Mouse (Mus musculus) neural tube, embryonic 11.5 days (tissue): ENCODE results near the gene C1qtnf2. TPM values are rescaled to one million over a fixed set of nuclear protein-coding genes. Genes with fewer than 3 reads are reported as not detected.

ENCODE experiments used
- ATAC-seq: fragments of 200-750 bp; cut with Nextera tagmentation; 2 replicates; pipeline ENCODE4 v1.8.0; 2017; ENCODE audit warnings: moderate number of reproducible peaks, mild to moderate bottlenecking, moderate TSS enrichment, moderate library complexity; ENCODE audit not compliant: insufficient read depth, low FRiP score, low TSS enrichment
- DNase-seq: peaks from one replicate; pipeline ENCODE4 v3.0.0-alpha.2; 2015; ENCODE audit warnings: low spot score
- H3K27ac ChIP-seq: fragments of 300-500 bp; sonication (generic); 2 replicates; pipeline ENCODE4 v1.5.1; 2014; ENCODE audit warnings: low read depth, mild to moderate bottlenecking, low read length
- H3K27me3 ChIP-seq: fragments of 300-500 bp; sonication (generic); 2 replicates; pipeline ENCODE4 v1.6.1; 2014; ENCODE audit warnings: mild to moderate bottlenecking, low read length, mixed read lengths; ENCODE audit not compliant: control insufficient read depth, insufficient read depth
- H3K36me3 ChIP-seq: fragments of 300-500 bp; sonication (generic); 2 replicates; pipeline ENCODE4 v1.6.1; 2014; ENCODE audit warnings: mild to moderate bottlenecking, low read length, moderate library complexity, mixed read lengths; ENCODE audit not compliant: control insufficient read depth, insufficient read depth
- H3K4me1 ChIP-seq: fragments of 300-500 bp; sonication (generic); 2 replicates; pipeline ENCODE4 v1.6.1; 2014; ENCODE audit warnings: low read length, mixed read lengths; ENCODE audit not compliant: control insufficient read depth, insufficient read depth
- H3K4me2 ChIP-seq: fragments of 300-500 bp; sonication (generic); 2 replicates; pipeline ENCODE4 v1.6.1; 2014; ENCODE audit warnings: low read depth, mild to moderate bottlenecking, moderate library complexity
- H3K4me3 ChIP-seq: fragments of 300-500 bp; sonication (generic); 2 replicates; pipeline ENCODE4 v1.5.1; 2014; ENCODE audit warnings: low read depth, low read length
- H3K9ac ChIP-seq: fragments of 300-500 bp; sonication (generic); 2 replicates; pipeline ENCODE4 v1.6.1; 2014; ENCODE audit warnings: mild to moderate bottlenecking, low read length
- H3K9me3 ChIP-seq: fragments of 300-500 bp; sonication (generic); 2 replicates; pipeline ENCODE4 v1.6.1; 2016; ENCODE audit warnings: low read length; ENCODE audit not compliant: control insufficient read depth
- WGBS: fragments of 180-500 bp; shearing (Covaris S2); extraction: QIAGEN DNeasy Blood & Tissue Kit; methylation state at CpG from one replicate; pipeline ENCODE4 v1.1.7; 2014; 5-methylcytosine and 5-hydroxymethylcytosine counted together
- polyA plus RNA-seq: library from polyadenylated mRNA; unstranded; fragments of >200 nt; fragmentation: Nextera tagmentation; extraction: Ambion mirVana; gene quantifications from 2 replicates; pipeline ENCODE4 v1.2.1, GENCODE M21; 2014

C1qtnf2 gene
- 1.5 and 1.9 TPM in 2 replicates for polyA plus RNA-seq

GRCm38 (mm10) chr11:43474225-43474774 lies at the start of gene C1qtnf2:
TSS of gene C1qtnf2 (plus strand) at chr11:43474276.
- Histone ChIP-seq H3K27me3 (no peaks in the 10 kb centered on the region), H3K9ac (peak within 1 kb of the TSS; percentile 49), H3K4me2 (peak within 1 kb of the TSS; percentile 51), H3K9me3 (no peaks in the 10 kb centered on the region), H3K36me3 (no peaks in the 10 kb centered on the region), H3K4me1 (peaks cover 4% of the 10 kb centered on the region), H3K27ac (no peak within 1 kb of the TSS), H3K4me3 (peak within 1 kb of the TSS; percentile 25)
- ATAC-seq (peak; percentile 53; the same call in 1 of the 2 replicates), DNase-seq (peak; percentile 65)
- 7% methylated on average over 24 of the region's 24 CpGs for whole genome bisulfite sequencing

GRCm38 (mm10) chr11:43424386-43424785 lies 49.7 kb upstream of the C1qtnf2 start:
- 70% methylated on average over 5 of the region's 5 CpGs for whole genome bisulfite sequencing
- no peak for ATAC-seq
- H3K27ac ChIP-seq: no peak overlapping the region

GRCm38 (mm10) chr11:43425166-43425709 lies 48.8 kb upstream of the C1qtnf2 start:
- 94% methylated on average over 9 of the region's 9 CpGs for WGBS
- Histone ChIP-seq H3K27me3 (no peaks in the 10 kb centered on the region), H3K9me3 (no peaks in the 10 kb centered on the region), H3K4me3 (no peak overlapping the region), H3K9ac (no peak overlapping the region), H3K4me1 (no peaks in the 10 kb centered on the region), H3K4me2 (peak overlapping the region; percentile 52), H3K36me3 (no peaks in the 10 kb centered on the region), H3K27ac (no peak overlapping the region)
- ATAC-seq (no peak), DNase-seq (no peak)

More at GRCm38 (mm10) chr11:43424386-43424785, 49.7 kb upstream of the C1qtnf2 start:
- no peaks in the 10 kb centered on the region for H3K36me3 ChIP-seq
- no peak overlapping the region for H3K4me2 ChIP-seq
- H3K4me3 ChIP-seq: no peak overlapping the region
- H3K27me3 ChIP-seq: no peaks in the 10 kb centered on the region
- no peaks in the 10 kb centered on the region for H3K4me1 ChIP-seq
- DNase-seq: no peak
- H3K9ac ChIP-seq: no peak overlapping the region
- H3K9me3 ChIP-seq: no peaks in the 10 kb centered on the region

- peak; percentile 95 for ATAC-seq
- peak; percentile 85 for DNase-seq
- H3K4me1 ChIP-seq: no peaks in the 10 kb centered on the region
- peak within 1 kb of the TSS; percentile 71 for H3K9ac ChIP-seq
- H3K36me3 ChIP-seq: no peaks in the 10 kb centered on the region
- WGBS: 3% methylated on average over 27 of the region's 27 CpGs
- no peaks in the 10 kb centered on the region for H3K27me3 ChIP-seq
- no peaks in the 10 kb centered on the region for H3K9me3 ChIP-seq
- peak within 1 kb of the TSS; percentile 44 for H3K4me3 ChIP-seq
- H3K27ac ChIP-seq: no peak within 1 kb of the TSS
- H3K4me2 ChIP-seq: peak within 1 kb of the TSS; percentile 52
Measured at GRCm38 (mm10) chr11:43425824-43426413, 48.2 kb upstream of the C1qtnf2 start, which contains the start of gene Pttg1. TSS of gene Pttg1 (minus strand) at chr11:43426251.

- H3K27me3 ChIP-seq: no peaks in the 10 kb centered on the region
- peak overlapping the region; percentile 44 for H3K4me3 ChIP-seq
- peak overlapping the region; percentile 52 for H3K4me2 ChIP-seq
- DNase-seq (no peak), ATAC-seq (peak; percentile 56; the same call in 1 of the 2 replicates)
- 19% methylated on average over 7 of the region's 7 CpGs for WGBS
- H3K36me3 ChIP-seq: no peaks in the 10 kb centered on the region
- no peaks in the 10 kb centered on the region for H3K4me1 ChIP-seq
- no peaks in the 10 kb centered on the region for H3K9me3 ChIP-seq
- no peak overlapping the region for H3K27ac ChIP-seq
- peak overlapping the region; percentile 15; the same call in 1 of the 2 replicates for H3K9ac ChIP-seq
Measured at GRCm38 (mm10) chr11:43426414-43426884, 47.6 kb upstream of the C1qtnf2 start.

GRCm38 (mm10) chr11:43433254-43434023 lies 40.6 kb upstream of the C1qtnf2 start, which contains the start of gene Slu7:
TSS of gene Slu7 (plus strand) at chr11:43433744.
- Histone ChIP-seq H3K27me3 (no peaks in the 10 kb centered on the region), H3K4me3 (peak within 1 kb of the TSS; percentile 84), H3K9me3 (no peaks in the 10 kb centered on the region), H3K4me2 (peak within 1 kb of the TSS; percentile 75), H3K36me3 (no peaks in the 10 kb centered on the region), H3K9ac (peak within 1 kb of the TSS; percentile 70), H3K4me1 (peaks cover 4% of the 10 kb centered on the region; the same call in 1 of the 2 replicates), H3K27ac (no peak within 1 kb of the TSS)
- peak; percentile 79 for DNase-seq
- ATAC-seq: peak; percentile 85
- WGBS: 8% methylated on average over 38 of the region's 38 CpGs

- H3K36me3 ChIP-seq: no peaks in the 10 kb centered on the region
- peaks cover 4% of the 10 kb centered on the region; the same call in 1 of the 2 replicates for H3K4me1 ChIP-seq
- 2% methylated on average over 9 of the region's 9 CpGs for WGBS
- peak overlapping the region; percentile 84 for H3K4me3 ChIP-seq
- DNase-seq (no peak), ATAC-seq (peak; percentile 45)
- H3K27me3 ChIP-seq: no peaks in the 10 kb centered on the region
- H3K27ac ChIP-seq: no peak overlapping the region
- H3K4me2 ChIP-seq: peak overlapping the region; percentile 75
- no peaks in the 10 kb centered on the region for H3K9me3 ChIP-seq
- peak overlapping the region; percentile 70 for H3K9ac ChIP-seq
Measured at GRCm38 (mm10) chr11:43434024-43434407, 40.1 kb upstream of the C1qtnf2 start.

GRCm38 (mm10) chr11:43441121-43441520 lies 33.0 kb upstream of the C1qtnf2 start:
- no peak overlapping the region for H3K27ac ChIP-seq
- H3K27me3 ChIP-seq: no peaks in the 10 kb centered on the region
- H3K9me3 ChIP-seq: no peaks in the 10 kb centered on the region
- H3K4me2 ChIP-seq: no peak overlapping the region
- H3K36me3 ChIP-seq: peaks cover 25% of the 10 kb centered on the region
- DNase-seq (no peak), ATAC-seq (no peak)
- H3K4me3 ChIP-seq: no peak overlapping the region
- WGBS: 94% methylated on average over 10 of the region's 10 CpGs
- H3K4me1 ChIP-seq: no peaks in the 10 kb centered on the region
- H3K9ac ChIP-seq: no peak overlapping the region
